In the genomic region with DNA sequence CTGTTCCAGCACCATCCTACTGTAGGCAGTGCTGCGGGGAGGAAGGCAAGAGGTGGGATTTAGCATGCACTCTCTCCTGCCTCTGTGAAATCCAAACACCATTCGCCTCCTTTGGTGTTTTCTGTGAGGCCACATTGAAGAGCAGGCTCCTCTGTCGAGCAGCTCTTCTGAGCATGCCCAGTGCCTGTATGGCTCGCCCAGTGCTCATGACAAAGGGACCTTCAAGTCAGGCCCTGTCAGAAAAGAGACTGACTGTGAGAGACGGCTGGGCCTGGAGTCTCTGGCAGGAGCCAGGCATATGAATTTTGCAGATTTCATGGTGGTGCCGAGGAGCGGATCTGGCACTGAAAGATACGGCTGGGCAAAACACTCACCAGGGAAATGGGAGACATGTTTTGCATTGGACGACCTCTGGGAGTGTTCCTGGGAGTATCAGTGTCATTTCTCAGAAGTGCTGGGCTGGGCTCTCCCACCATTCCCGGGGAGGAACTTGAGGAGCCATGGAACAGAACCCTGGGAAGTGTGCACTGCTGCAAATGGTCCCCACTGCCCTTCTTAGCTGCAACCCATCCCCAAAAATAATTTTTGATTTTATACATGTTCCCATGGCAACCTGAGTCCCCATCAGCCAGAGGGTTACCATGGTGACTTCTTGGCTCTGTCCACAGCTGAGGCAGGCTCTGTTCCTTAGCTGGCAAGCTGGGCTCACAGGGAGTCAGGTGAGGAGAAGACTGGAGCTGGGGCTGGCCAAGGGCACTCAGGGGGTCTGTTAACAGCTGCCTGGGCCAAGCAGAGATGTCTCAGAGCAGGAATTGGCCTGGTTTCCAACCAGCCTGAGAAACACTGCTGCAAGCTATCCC, we compare ENCODE assay signal across 9 mouse cellular contexts. TPM values are rescaled to one million over a fixed set of nuclear protein-coding genes. Genes with fewer than 3 reads are reported as not detected.
DNase-seq lines count a peak whose midpoint lies in the region; ATAC-seq lines count a peak whose summit lies in the region.
"Had no signal": no experiment of that assay in that cellular context is flagged by ENCODE, and none has a peak within 500 bp of the region (broad histone marks: within the 10 kb centered on the region; RNA-seq: fewer than 3 reads in every experiment).

No protein-coding gene starts in this region.

- peaks cover 7% of the 10 kb centered on the region; the same call in 1 of the 2 replicates for H3K36me3 ChIP-seq in kidney, embryonic 15.5 days
- H3K36me3 ChIP-seq in embryonic facial prominence, embryonic 11.5 days (replicated peaks; ENCODE audit: control insufficient read depth, insufficient read depth, low read depth, low read length) = no peaks in the 10 kb centered on the region

- DNase-seq in kidney, postnatal 36 days = no peak
- peak; percentile 51 for DNase-seq in embryonic facial prominence, embryonic 11.5 days (ENCODE audit: low spot score)
- DNase-seq in layer of hippocampus, adult 9-11 months = peak; percentile 85
- DNase-seq in right cerebral cortex, adult 18-20 months = peak; percentile 48
- no peak for DNase-seq in heart, adult 8-10 months (ENCODE audit: low spot score)
- no peak for DNase-seq in heart, postnatal 10 days
- no peak for DNase-seq in ovary, postnatal 36 days (ENCODE audit: low spot score)
- DNase-seq: kidney, adult 2 months had no signal

- no peak overlapping the region for H3K4me2 ChIP-seq in kidney, embryonic 15.5 days
- no peak overlapping the region for H3K4me2 ChIP-seq in embryonic facial prominence, embryonic 11.5 days (ENCODE audit: low read depth, low read length)

- H3K27me3 ChIP-seq in kidney, embryonic 15.5 days = no peaks in the 10 kb centered on the region
- H3K27me3 ChIP-seq in embryonic facial prominence, embryonic 11.5 days (ENCODE audit: control insufficient read depth, insufficient read depth, low read length) = no peaks in the 10 kb centered on the region

- 44% methylated on average over 10 of the region's 10 CpGs for WGBS in kidney, embryonic 15.5 days
- 36% methylated on average over 10 of the region's 10 CpGs for WGBS in embryonic facial prominence, embryonic 11.5 days

- H3K4me1 ChIP-seq in kidney, embryonic 15.5 days = peaks cover 75% of the 10 kb centered on the region
- peaks cover 12% of the 10 kb centered on the region for H3K4me1 ChIP-seq in embryonic facial prominence, embryonic 11.5 days (ENCODE audit: control insufficient read depth, insufficient read depth, low read length)

- intact Hi-C loops in heart, postnatal 10 days (cut with DNase I) = no loop called here

- no peak overlapping the region for H3K4me3 ChIP-seq in kidney, embryonic 15.5 days (replicated peaks)
- H3K4me3 ChIP-seq in embryonic facial prominence, embryonic 11.5 days (ENCODE audit: low read depth, low read length) = no peak overlapping the region

- 0 out of 2 replicates have a peak, but pooled peaks have one; percentile 9 for ATAC-seq in kidney, embryonic 15.5 days (replicated peaks; ENCODE audit: low FRiP score)
- 0 out of 2 replicates have a peak, but pooled peaks have one; percentile 21 for ATAC-seq in embryonic facial prominence, embryonic 11.5 days (replicated peaks; ENCODE audit: insufficient number of reproducible peaks, low FRiP score, low TSS enrichment, low read depth)

- no peak overlapping the region for H3K9ac ChIP-seq in kidney, embryonic 15.5 days
- no peak overlapping the region; the same call in 1 of the 2 replicates for H3K9ac ChIP-seq in embryonic facial prominence, embryonic 11.5 days (replicated peaks; ENCODE audit: low read length)

- H3K27ac ChIP-seq in kidney, embryonic 15.5 days = peak overlapping the region; percentile 87
- 0 out of 2 replicates have a peak overlapping the region, but pooled peaks have one; percentile 7 for H3K27ac ChIP-seq in embryonic facial prominence, embryonic 11.5 days (replicated peaks; ENCODE audit: low read depth, low read length)

- H3K9me3 ChIP-seq in kidney, embryonic 15.5 days (replicated peaks) = no peaks in the 10 kb centered on the region
- no peaks in the 10 kb centered on the region for H3K9me3 ChIP-seq in embryonic facial prominence, embryonic 11.5 days (replicated peaks; ENCODE audit: control insufficient read depth, low read length)

RNA-seq across cellular contexts. Expression of a gene that starts 42.2 kb away (rescaled TPM):
- 16.4 and 16.6 TPM in 2 replicates for polyA plus RNA-seq in kidney, embryonic 15.5 days (2015; fragmentation: Nextera tagmentation; extraction: Ambion mirVana)
- 11.9 and 13.4 TPM in 2 replicates for polyA plus RNA-seq in embryonic facial prominence, embryonic 11.5 days (2014; fragmentation: Nextera tagmentation; extraction: Ambion mirVana)
- 10 to 100 TPM; 14.8 to 19.1 (median 15.9) TPM for total RNA-seq in heart, adult 8-10 months (2022)
- 10 to 100 TPM; 34.3 to 42.8 TPM for total RNA-seq in heart, postnatal 10 days (2021)

Comparison
In these comparisons a context has a peak if more than half of its experiments do, and no peak if none do; other contexts are left out.
1. DNase-seq: peak in embryonic facial prominence, embryonic 11.5 days (single experiment), layer of hippocampus, adult 9-11 months (single experiment) and right cerebral cortex, adult 18-20 months (single experiment); none in kidney, postnatal 36 days (0 of 2), heart, adult 8-10 months (single experiment), heart, postnatal 10 days (0 of 2) and ovary, postnatal 36 days (single experiment).